Mouse (Mus musculus) adipocyte (in vitro differentiated cells): ENCODE measurements around the gene Rnf19b.

Experiments
- DNase-seq: peaks from one replicate; pipeline ENCODE4 v3.0.0-alpha.2; 2016; ENCODE audit warnings: low spot score

Rnf19b gene

DNA sequence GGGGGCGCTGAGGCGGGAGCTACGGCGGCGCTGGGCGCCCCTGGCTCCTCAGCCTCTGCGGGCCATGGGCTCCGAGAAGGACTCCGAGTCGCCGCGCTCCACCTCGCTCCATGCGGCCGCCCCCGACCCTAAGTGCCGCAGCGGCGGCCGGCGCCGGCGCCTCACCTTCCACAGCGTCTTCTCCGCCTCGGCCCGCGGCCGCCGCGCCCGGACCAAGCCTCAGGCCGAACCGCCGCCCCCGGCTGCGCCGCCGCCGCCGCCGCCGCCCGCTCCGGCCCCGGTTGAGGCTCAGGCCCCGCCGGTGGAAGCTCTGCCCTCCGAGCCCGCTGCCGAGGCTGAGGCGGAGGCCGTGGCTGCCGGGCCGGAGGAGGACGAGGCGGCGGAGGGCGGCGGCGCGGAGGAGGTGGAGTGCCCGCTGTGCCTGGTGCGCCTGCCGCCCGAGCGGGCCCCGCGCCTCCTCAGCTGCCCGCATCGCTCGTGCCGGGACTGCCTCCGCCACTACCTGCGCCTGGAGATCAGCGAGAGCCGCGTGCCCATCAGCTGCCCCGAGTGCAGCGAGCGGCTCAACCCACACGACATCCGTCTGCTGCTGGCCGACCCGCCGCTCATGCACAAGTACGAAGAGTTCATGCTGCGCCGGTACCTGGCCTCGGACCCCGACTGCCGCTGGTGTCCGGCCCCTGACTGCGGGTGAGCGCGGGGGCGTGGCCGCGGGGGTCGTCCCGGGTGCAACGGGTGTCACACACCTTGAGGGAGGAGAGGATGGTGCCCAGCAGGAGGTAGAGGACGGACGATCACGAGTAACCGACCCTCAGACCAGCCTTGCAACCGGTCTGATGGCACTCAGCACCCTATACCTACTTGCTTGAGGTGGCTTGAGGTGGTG, at the start of gene Rnf19b:
TSS of gene Rnf19b (plus strand) at position 65 of the 886 bp plus-strand sequence.
- DNase-seq, result no peak

- no peak for DNase-seq
These were observed 49.4 kb upstream of the Rnf19b start for GRCm38 (mm10) chr4:129008672-129009071.

DNA sequence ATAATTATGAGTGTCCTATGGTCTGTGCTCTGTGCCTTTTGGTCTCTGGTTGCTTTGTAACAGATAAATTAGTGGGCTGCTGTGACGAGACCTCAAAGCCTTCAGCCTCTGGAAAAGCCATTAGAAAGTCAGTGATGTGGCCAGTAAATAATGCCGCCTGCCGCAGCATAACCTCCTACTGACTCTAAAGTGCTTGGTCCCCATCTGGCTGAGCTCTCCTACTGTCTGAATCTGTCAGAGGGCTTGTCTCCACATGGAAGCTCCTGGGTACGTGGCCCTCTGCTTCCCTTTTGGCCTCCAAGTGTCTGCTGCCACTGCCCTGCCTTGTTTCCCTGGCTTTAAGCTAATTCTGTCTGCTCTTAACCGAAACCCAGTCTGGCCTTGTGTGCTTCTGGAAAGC, 48.5 kb upstream of the Rnf19b start:
- no peak for DNase-seq

GRCm38 (mm10) chr4:129011604-129012121, 46.4 kb upstream of the Rnf19b start:
- peak; percentile 95 for DNase-seq

DNA sequence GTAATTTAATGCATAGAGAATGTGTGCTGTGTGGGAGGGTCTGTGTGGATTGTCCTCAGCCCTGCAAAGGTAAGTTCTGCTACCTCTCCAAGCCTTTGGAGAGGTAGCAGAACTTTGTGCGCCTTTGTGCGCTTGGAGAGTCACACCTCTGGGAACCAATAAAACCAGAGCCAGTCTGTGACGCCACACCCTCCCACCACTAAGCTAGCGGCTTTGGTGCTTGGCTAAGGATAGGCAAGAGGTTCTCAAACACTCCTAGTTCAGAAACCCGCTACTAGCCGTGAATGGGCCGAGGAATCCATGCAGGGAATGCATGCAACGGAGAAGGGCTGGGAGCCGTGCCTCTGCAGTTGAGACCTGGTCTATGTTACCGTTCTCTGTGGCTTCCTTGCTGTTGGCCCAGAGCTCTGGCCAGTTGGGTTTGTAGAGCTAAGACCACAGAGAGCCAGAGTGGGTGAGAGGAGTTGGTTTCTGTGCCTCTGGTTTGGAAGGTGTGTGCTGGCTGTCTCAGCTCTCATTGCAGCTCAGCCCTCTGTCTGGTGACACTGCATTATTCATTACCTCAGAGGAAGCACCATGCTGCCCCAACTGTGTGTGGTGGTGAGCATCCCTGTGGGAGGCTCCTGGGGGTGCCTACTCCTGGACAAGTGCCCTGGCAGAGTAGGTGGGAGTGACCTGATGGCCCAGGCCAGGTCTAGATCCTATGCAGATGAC, 44.8 kb upstream of the Rnf19b start:
- DNase-seq, result no peak

DNA sequence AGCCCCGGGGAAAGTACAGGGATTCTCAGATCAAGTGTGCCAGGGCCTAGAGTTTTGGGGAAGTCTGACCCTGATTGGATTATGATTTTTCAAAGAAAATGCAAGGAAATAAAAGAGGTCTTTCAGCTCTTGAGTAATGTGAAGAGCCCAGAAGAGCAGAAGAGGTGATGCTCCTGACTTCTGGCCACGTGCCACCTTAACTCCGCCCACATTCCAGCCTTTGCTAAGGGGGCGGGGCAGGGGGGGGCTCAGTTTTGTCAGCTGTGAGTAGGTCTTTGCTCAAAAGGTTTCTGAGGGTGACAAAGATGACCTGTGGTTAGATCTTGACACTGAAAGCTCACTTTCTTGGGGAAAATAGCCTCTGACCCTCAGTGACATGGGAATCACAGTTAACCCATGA, 41.7 kb upstream of the Rnf19b start:
- no peak for DNase-seq

DNA sequence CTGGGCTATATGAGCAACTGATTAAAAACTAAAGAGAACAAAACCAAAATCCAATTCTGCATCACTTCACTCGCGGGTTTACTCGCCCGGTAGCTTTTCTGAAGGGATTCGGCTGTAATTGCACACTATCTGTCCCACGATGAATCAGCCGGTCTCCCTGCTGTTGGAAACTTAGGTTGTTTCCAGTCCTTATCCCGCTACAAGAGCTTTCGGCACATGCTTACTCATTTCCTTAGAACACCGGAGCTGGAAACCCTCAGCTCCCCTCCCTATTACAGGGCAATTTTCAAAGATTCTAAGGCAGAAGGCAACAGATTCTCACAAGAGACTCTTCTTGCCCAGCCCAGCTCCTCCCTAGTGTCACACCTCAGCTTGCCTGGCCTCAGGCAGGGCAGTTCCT, 40.9 kb upstream of the Rnf19b start:
- DNase-seq, result no peak

- no peak for DNase-seq
These were observed 39.2 kb upstream of the Rnf19b start for GRCm38 (mm10) chr4:129018788-129019435.

GRCm38 (mm10) chr4:129019788-129020187, 38.3 kb upstream of the Rnf19b start:
- DNase-seq, result no peak

DNA sequence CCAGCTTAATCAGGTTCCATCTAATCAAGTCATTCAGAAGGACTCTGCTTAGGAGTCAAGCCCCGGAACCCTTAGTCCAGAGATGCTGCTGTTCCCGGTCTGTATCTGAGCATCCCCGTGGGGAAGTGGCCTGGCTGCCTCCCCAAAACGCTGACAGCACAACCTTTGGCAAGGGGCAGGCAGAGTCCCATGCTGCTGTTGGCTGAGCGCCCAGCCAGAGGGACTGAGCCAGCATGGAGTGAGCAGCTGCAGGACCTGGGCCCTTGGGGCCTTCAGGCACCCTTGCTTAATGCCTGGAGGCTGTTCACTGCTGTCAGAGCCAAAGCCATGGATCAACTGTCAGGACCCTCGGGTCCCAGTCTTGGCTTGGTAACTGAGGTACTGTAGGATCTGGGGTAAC, 37.6 kb upstream of the Rnf19b start:
- peak; percentile 98 for DNase-seq

DNA sequence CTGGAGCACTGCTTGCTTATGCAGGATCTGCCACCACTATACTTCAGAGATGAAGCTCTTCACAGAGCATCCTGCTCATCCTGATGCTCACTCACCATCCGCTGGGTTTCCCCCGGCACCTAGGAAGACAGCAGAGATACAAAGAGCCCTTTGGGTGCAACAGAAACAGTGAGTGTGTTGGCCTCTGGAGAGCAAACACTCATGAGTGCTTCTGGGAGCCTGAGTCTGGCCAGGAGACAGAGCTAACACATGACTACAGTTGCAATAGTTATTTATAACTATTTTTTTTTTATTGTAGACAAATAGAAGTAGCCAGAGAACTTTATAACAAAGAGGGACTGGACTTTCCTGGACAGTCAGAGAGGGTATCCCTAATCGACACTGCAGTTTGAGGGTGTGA, 36.6 kb upstream of the Rnf19b start:
- peak; percentile 74 for DNase-seq

DNA sequence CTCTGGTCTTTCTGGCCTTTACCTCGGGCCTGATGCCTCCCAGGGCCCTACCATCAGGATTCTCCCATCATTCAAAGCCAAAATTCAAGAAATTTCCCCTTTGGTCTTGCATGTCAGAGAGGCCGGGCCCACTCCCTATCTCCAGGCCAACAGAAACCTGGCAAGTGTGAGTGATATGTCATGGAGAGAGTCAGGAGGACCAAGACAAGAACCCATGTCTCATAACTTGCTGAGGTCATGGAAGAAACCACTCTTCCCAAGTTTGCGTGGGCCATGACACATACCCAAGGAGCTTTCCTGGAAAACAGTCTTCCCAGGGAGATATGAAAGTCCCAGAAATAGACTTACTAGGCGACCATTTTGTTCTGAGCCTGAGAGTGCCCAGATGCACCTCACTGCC, 36.2 kb upstream of the Rnf19b start:
- DNase-seq, result peak; percentile 61

- DNase-seq, result no peak
These were observed 34.2 kb upstream of the Rnf19b start for GRCm38 (mm10) chr4:129023884-129024283.

- peak; percentile 85 for DNase-seq
These were observed 33.3 kb upstream of the Rnf19b start for GRCm38 (mm10) chr4:129024775-129025174.

- DNase-seq, result no peak
These were observed 32.4 kb upstream of the Rnf19b start for GRCm38 (mm10) chr4:129025707-129026106.

GRCm38 (mm10) chr4:129030746-129031145, 27.3 kb upstream of the Rnf19b start:
- DNase-seq, result no peak

DNA sequence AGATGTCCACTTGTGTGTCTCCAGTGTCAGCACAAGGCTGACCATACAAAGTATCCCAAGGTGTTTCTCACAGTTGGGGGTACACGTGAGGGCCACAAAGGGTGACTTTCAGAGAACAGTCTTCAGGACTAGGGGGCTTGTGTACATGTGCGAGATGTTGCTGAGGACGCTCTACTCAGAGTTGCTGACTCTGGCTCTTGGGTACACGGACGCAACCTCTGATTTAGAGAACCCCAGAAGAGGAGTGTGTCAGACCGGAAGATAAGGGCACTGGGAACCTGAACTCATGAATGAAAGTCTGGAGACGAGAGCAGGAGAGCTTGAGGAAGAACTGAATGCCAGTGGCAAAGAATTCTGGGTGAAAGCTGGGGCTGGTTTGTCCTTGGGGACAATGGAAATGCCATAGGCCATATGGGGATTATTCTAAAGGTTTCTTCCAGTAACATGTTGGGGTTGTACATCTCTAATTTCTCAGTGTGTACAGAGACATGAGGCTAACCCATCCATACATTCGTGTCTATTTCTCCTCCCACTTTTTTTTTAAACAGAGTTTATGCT, 26.6 kb upstream of the Rnf19b start:
- no peak for DNase-seq

GRCm38 (mm10) chr4:129032133-129032962, 25.7 kb upstream of the Rnf19b start:
- no peak for DNase-seq

DNA sequence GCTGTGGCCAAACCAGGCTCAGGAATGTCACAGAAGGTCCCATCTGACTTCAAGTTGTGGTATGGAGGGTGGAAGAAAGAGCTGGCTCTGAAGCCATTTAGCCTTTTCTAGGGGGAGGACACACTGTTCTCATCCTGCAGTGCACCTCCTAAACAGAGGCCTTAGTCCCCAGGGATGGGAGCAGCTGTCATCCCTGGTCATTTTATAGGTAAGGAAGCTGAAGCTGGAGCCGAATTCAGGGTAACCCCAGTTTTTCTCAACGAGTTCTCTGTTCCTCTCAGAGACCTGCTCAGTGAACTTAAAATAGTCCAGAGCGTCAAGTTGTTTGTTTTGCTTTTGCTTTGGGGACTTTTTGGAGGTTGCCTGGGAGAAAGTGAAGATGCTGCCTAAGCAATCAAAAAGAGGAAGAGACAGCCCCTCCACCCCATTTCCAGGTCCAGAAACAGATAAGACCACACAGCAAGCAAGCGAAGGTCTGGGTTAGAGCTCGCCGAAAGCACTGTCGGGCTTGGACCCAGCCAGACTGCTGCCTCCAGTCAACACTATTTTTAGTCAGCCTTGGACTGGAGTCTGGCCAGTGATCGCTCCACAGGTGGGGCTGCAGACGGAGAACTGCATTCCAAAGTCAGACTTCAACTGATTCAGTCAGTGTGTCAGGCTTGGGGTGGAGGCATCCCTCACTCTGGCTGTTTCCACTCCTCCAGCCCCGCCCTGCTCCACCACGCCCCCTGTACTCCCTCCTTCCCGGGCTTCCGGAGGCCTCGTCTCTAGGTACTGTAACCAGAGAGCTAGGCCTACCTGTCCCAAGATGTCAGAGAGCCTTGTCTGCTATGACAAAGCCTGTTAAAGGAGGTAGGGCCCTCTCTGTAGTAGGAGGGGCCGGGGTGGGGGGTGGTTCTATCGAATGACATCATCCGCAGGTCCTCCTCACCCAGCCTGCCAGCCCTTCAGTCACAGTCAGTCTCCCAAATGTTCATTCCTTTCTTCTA, 24.8 kb upstream of the Rnf19b start:
- peak; percentile 55 for DNase-seq

DNA sequence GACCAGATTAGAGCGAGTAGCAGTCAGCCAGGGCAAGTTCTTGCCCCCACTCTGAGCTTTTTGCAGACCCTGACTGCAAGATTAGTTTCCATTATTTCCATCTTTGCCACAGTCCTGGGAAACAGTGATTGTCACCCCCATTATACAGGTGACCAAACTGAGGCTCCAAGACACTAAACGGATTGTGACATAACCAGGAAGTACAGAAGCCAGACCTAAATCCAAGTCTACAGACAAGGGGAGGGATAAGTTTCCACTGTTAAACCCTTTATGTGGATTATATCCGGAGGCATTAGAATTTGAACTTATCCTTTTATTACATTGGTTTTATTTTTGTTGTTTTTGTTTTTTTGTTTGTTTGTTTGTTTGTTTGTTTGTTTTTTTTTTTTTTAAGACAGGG, 23.8 kb upstream of the Rnf19b start:
- DNase-seq, result no peak
